Mouse (Mus musculus): ENCODE measurements around the gene Ugt1a1.

DNA sequence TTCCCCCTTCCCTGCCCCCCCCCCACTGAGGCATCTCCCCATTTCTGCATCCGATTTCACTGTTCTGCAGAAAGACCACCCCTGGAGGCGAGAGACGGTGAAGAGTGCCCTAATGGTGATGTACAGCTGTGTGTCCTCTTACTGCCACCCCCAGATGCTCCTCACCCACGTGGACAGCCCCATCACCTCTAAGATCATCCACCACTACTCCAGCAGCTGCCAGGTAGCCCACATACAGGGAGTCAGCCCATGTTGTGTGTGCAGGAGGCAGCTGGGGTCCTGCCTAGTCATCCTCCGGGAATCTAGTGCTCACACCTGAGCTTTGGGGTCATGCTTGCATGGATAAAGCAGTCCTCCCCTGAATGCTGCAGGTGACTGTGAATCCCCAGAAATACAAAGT, 32.1 kb downstream of the Ugt1a1 start:
- no peak for TF ChIP-seq CTCF (IDR thresholded peaks at IDR 0.05)
- no peak for TF ChIP-seq EP300 (IDR thresholded peaks at IDR 0.05)

Measured in lung, postnatal 0 days (tissue).